Mouse (Mus musculus): ENCODE measurements at regions not wholly inside any gene's neighbourhood (a gene's known extent, or its start where the extent isn't known, plus 50 kb on each side); places are given as distances from the start of the nearest gene placed in this dataset.

DNA sequence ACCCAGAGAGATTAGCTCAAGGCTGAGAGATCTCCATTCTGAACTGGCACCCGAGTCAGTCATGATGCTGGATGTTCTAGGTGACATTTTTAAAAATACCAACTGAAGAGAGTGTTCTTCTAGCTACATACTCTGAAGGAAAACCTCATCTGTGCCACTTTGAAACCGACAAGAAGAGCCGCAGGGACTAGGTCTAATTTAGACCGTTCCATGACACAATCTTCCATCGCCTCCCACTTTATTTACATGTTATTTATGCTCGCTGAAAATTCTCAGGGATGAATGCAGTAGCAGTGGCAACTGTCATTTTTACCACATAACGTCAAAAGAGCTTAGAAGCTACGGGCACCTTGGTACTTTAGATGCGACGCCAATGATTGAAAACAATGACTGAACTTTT is 514.1 kb upstream of the Gm10131 start:
- H3K36me3 ChIP-seq (ENCODE audit: control insufficient read depth, insufficient read depth, low read length): no peaks in the 10 kb centered on the region
- H3K4me3 ChIP-seq (ENCODE audit: low read depth, low read length): no peak overlapping the region
- H3K27me3 ChIP-seq (ENCODE audit: control insufficient read depth, insufficient read depth, low read length): no peaks in the 10 kb centered on the region
- H3K4me1 ChIP-seq (ENCODE audit: control insufficient read depth, insufficient read depth, insufficient read length, low read length): no peaks in the 10 kb centered on the region
- no peak overlapping the region for H3K27ac ChIP-seq (ENCODE audit: insufficient read depth, low read depth, low read length)
- TF ChIP-seq POLR2A (IDR thresholded peaks at IDR 0.05; ENCODE audit: low read depth, low read length): no peak
- no peak for TF ChIP-seq CTCF (IDR thresholded peaks at IDR 0.05; ENCODE audit: extremely low read depth, insufficient read length, insufficient replicate concordance, low read depth, low read length)
- WGBS: 86% methylated on average over 10 of the region's 10 CpGs

DNA sequence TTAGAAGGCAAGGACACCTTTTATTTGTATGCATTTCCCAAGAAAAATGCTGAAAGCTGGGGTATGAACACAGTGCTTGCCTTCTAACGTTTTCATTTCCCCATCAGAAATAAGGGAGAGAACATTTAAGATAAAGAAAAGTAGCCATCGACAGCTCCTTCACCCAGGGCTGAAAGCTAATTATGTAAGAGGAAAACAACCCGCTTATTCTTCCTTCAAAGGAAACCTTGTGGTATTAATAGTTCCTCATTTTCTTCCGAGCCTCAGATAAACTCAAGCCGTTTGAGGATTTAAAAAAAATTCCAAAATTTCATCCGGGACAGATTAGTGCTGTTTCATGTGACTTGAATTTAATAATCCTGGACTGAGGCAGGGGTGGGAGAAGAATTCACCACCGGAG is 512.2 kb upstream of the Gm10131 start:
- H3K27me3 ChIP-seq (ENCODE audit: control insufficient read depth, insufficient read depth, low read length): no peaks in the 10 kb centered on the region
- 75% methylated on average over 7 of the region's 7 CpGs for WGBS
- no peaks in the 10 kb centered on the region for H3K4me1 ChIP-seq (ENCODE audit: control insufficient read depth, insufficient read depth, insufficient read length, low read length)
- H3K4me3 ChIP-seq (ENCODE audit: low read depth, low read length): no peak overlapping the region
- TF ChIP-seq POLR2A (IDR thresholded peaks at IDR 0.05; ENCODE audit: low read depth, low read length) (no peak), CTCF (IDR thresholded peaks at IDR 0.05; ENCODE audit: extremely low read depth, insufficient read length, insufficient replicate concordance, low read depth, low read length) (no peak)
- no peak overlapping the region for H3K27ac ChIP-seq (ENCODE audit: insufficient read depth, low read depth, low read length)
- H3K36me3 ChIP-seq (ENCODE audit: control insufficient read depth, insufficient read depth, low read length): no peaks in the 10 kb centered on the region

DNA sequence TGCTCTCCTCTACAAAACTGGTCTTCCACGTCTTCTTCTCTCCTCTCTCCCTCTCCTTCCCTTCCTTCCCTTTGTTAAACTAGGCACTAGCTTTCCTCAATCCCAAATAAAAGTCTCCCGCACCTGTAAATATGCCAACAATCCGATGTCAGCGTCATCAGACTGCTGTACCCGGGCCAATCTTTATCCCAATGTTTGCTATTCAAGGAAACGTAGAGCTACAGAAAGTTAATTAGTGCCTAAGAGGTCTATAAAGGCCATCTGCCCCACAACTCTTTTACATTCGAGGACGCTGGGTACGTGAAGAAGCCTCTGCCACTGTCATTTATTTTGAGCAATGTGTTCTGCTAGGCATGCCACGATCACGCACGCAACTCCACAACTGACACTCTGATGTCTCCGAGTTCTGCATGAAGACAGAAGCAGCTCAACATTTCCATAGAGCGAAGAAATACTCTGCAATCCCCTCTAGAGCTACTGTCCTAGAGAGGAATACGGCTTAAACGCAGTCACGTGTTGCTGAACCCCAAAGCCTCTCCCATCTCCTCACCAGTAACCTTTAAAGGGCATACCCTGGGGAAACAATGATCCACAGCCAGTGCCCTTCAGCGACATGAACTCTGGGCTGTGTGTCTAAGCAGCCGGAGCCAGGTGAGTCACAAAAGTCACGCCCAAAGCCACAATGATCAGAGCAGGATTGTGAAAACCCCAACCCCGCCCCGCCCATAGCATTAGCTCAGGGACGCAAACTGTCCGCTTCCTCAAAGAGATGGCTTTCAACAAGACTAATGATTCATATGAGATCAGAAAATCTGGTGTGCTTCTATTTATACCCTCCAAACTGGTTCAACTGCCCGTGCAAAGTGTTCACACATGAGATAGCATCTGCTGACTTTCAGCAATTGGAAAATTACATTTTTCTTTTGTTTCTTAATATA is 510.9 kb upstream of the Gm10131 start:
- no peaks in the 10 kb centered on the region for H3K27me3 ChIP-seq (ENCODE audit: control insufficient read depth, insufficient read depth, low read length)
- TF ChIP-seq CTCF (IDR thresholded peaks at IDR 0.05; ENCODE audit: extremely low read depth, insufficient read length, insufficient replicate concordance, low read depth, low read length) (no peak; the same call in 1 of the 2 replicates), POLR2A (IDR thresholded peaks at IDR 0.05; ENCODE audit: low read depth, low read length) (no peak; the same call in 1 of the 2 replicates)
- H3K4me3 ChIP-seq (ENCODE audit: low read depth, low read length): peak overlapping the region; percentile 48
- no peaks in the 10 kb centered on the region for H3K36me3 ChIP-seq (ENCODE audit: control insufficient read depth, insufficient read depth, low read length)
- peak overlapping the region; percentile 92 for H3K27ac ChIP-seq (ENCODE audit: insufficient read depth, low read depth, low read length)
- H3K4me1 ChIP-seq (ENCODE audit: control insufficient read depth, insufficient read depth, insufficient read length, low read length): peaks cover 3% of the 10 kb centered on the region; the same call in 1 of the 2 replicates
- WGBS: 17% methylated on average over 25 of the region's 25 CpGs

DNA sequence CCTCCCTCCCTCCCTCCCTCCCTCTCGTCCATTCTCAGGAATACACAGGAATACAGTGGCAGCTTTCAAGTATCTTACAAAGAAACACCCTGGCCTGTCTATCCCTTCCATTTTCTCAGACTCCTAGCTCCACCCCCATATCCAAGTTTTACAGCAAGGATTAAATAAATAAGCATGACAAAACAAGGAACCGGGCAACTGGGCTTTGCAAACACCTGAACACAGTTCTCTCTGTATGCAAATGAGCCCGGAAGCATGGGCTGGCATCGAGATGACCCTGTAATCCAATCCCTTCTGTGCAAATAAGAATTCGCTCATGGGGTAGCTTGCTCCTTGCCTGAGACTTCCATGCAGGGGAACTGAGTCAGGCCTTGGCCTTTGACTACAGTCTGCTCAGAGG is 506.5 kb upstream of the Gm10131 start:
- TF ChIP-seq CTCF (IDR thresholded peaks at IDR 0.05; ENCODE audit: extremely low read depth, insufficient read length, insufficient replicate concordance, low read depth, low read length): no peak
- TF ChIP-seq POLR2A (IDR thresholded peaks at IDR 0.05; ENCODE audit: low read depth, low read length): no peak
- no peak overlapping the region for H3K27ac ChIP-seq (ENCODE audit: insufficient read depth, low read depth, low read length)
- peaks cover 3% of the 10 kb centered on the region; the same call in 1 of the 2 replicates for H3K4me1 ChIP-seq (ENCODE audit: control insufficient read depth, insufficient read depth, insufficient read length, low read length)
- no peaks in the 10 kb centered on the region for H3K36me3 ChIP-seq (ENCODE audit: control insufficient read depth, insufficient read depth, low read length)
- 26% methylated on average over 4 of the region's 5 CpGs for WGBS
- no peak overlapping the region for H3K4me3 ChIP-seq (ENCODE audit: low read depth, low read length)
- no peaks in the 10 kb centered on the region for H3K27me3 ChIP-seq (ENCODE audit: control insufficient read depth, insufficient read depth, low read length)

- WGBS: 76% methylated on average over 4 of the region's 4 CpGs
These were observed 503.4 kb upstream of the Gm10131 start for GRCm38 (mm10) chr8:34614987-34615386.

GRCm38 (mm10) chr8:34614031-34614526 is 502.5 kb upstream of the Gm10131 start:
- Histone ChIP-seq H3K4me3 (ENCODE audit: low read depth, low read length) (no peak overlapping the region), H3K4me1 (ENCODE audit: control insufficient read depth, insufficient read depth, insufficient read length, low read length) (peaks cover 3% of the 10 kb centered on the region; the same call in 1 of the 2 replicates), H3K27ac (ENCODE audit: insufficient read depth, low read depth, low read length) (no peak overlapping the region), H3K36me3 (ENCODE audit: control insufficient read depth, insufficient read depth, low read length) (no peaks in the 10 kb centered on the region), H3K27me3 (ENCODE audit: control insufficient read depth, insufficient read depth, low read length) (no peaks in the 10 kb centered on the region)
- no peak for TF ChIP-seq CTCF (IDR thresholded peaks at IDR 0.05; ENCODE audit: extremely low read depth, insufficient read length, insufficient replicate concordance, low read depth, low read length)
- no peak for TF ChIP-seq POLR2A (IDR thresholded peaks at IDR 0.05; ENCODE audit: low read depth, low read length)
- WGBS: 86% methylated on average over 10 of the region's 10 CpGs

More at GRCm38 (mm10) chr8:34614987-34615386, 503.4 kb upstream of the Gm10131 start:
- no peaks in the 10 kb centered on the region for H3K36me3 ChIP-seq (ENCODE audit: control insufficient read depth, insufficient read depth, low read length)
- H3K27me3 ChIP-seq (ENCODE audit: control insufficient read depth, insufficient read depth, low read length): no peaks in the 10 kb centered on the region
- no peak overlapping the region for H3K4me3 ChIP-seq (ENCODE audit: low read depth, low read length)
- no peak overlapping the region for H3K27ac ChIP-seq (ENCODE audit: insufficient read depth, low read depth, low read length)
- no peak for TF ChIP-seq POLR2A (IDR thresholded peaks at IDR 0.05; ENCODE audit: low read depth, low read length)
- TF ChIP-seq CTCF (IDR thresholded peaks at IDR 0.05; ENCODE audit: extremely low read depth, insufficient read length, insufficient replicate concordance, low read depth, low read length): no peak
- H3K4me1 ChIP-seq (ENCODE audit: control insufficient read depth, insufficient read depth, insufficient read length, low read length): peaks cover 3% of the 10 kb centered on the region; the same call in 1 of the 2 replicates

GRCm38 (mm10) chr8:34613138-34613537 is 501.6 kb upstream of the Gm10131 start:
- H3K36me3 ChIP-seq (ENCODE audit: control insufficient read depth, insufficient read depth, low read length): no peaks in the 10 kb centered on the region
- WGBS: 83% methylated on average over 5 of the region's 5 CpGs
- H3K4me3 ChIP-seq (ENCODE audit: low read depth, low read length): no peak overlapping the region
- peaks cover under 1% of the 10 kb centered on the region; the same call in 1 of the 2 replicates for H3K4me1 ChIP-seq (ENCODE audit: control insufficient read depth, insufficient read depth, insufficient read length, low read length)
- TF ChIP-seq CTCF (IDR thresholded peaks at IDR 0.05; ENCODE audit: extremely low read depth, insufficient read length, insufficient replicate concordance, low read depth, low read length) (no peak), POLR2A (IDR thresholded peaks at IDR 0.05; ENCODE audit: low read depth, low read length) (no peak)
- H3K27ac ChIP-seq (ENCODE audit: insufficient read depth, low read depth, low read length): no peak overlapping the region
- H3K27me3 ChIP-seq (ENCODE audit: control insufficient read depth, insufficient read depth, low read length): no peaks in the 10 kb centered on the region
